Mouse (Mus musculus): Measurements from ENCODE around the gene Nek6.

DNA sequence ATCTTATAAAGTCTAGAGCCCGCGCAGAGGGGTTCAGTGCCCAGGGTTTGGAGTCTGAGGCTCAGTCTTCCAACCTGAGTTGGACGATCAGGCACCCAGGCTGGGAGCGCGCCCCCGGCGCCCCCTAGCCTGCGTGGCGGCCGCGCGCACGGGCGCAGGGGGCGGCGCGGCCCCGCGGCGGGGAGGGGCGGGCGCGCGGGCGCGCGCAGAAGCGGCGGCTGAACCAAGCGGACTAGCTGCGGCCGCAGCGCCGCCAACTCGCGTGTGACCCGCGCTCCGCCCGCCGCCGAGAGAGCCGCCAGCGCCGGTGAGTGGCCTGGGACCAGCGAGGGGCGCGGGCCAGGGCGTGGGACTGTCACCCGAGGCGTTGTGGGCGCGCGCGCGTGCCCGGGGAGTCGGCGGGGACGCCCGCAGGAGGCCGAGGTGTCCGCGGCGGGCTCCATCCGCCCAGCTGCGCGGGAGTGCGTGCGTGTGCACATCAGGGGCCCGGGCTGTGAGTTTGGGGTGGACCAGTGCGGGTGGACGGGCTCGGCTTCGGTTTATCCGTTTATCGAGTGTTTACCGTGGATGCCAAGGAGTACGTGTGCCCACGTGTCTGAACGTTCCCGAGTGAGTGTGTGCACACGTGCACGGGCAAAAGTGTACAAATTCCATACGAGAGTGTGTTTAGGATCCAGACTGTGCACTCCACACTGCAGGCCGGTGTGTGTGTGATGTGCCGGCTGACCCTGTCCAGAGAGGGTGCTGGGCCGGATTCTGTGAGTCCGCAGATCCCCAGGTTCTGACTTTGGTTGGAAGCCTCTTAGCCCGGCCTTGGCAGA is at the start of gene Nek6:
- no peak for TF ChIP-seq CTCF (IDR thresholded peaks at IDR 0.05; ENCODE audit: low read depth)
- no peak for TF ChIP-seq EP300 (optimal IDR thresholded peaks at IDR 0.05)

Measured in stomach, postnatal 0 days (tissue).